In the genomic region with DNA sequence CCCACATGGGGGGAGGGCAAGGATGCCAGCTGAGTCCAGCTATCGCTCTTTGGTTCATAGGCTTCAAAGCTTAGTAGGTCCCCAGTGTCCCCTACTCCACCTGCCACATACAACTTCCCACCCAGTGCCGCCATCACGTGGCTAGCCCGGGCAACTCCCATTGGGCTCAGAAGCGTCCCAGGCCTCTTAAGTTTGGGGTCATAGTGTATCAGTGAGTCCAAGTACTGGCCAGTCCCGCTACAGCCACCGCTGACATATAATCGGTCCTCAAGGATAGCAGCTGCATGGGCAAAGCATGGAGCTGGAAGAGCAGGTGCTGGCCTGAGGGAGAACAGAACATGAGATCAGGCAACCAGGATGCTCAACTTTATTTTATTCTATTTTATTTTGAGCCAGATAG, we compare ENCODE assay signal across 16 mouse cellular contexts. TPM values are rescaled to one million over a fixed set of nuclear protein-coding genes. Genes with fewer than 3 reads are reported as not detected.
DNase-seq lines count a peak whose midpoint lies in the region; ATAC-seq and TF ChIP-seq lines count a peak whose summit lies in the region.
"Had no signal": no experiment of that assay in that cellular context is flagged by ENCODE, and none has a peak within 500 bp of the region (broad histone marks: within the 10 kb centered on the region; RNA-seq: fewer than 3 reads in every experiment).

No protein-coding gene starts in this region.

- no peaks in the 10 kb centered on the region for H3K9me3 ChIP-seq in stomach, embryonic 15.5 days
- H3K9me3 ChIP-seq in stomach, postnatal 0 days (ENCODE audit: control insufficient read depth, low read length) = no peaks in the 10 kb centered on the region
- H3K9me3 ChIP-seq: embryonic facial prominence, embryonic 10.5 days; embryonic facial prominence, embryonic 12.5 days; forebrain, embryonic 13.5 days; forebrain, embryonic 15.5 days had no signal

- no peak overlapping the region for H3K4me2 ChIP-seq in stomach, embryonic 15.5 days
- H3K4me2 ChIP-seq in stomach, postnatal 0 days (replicated peaks; ENCODE audit: low read depth) = no peak overlapping the region
- H3K4me2 ChIP-seq: embryonic facial prominence, embryonic 12.5 days; forebrain, embryonic 13.5 days; forebrain, embryonic 15.5 days had no signal

- H3K4me1 ChIP-seq in stomach, embryonic 15.5 days = peaks cover 11% of the 10 kb centered on the region; the same call in 1 of the 2 replicates
- 0 out of 2 replicates have a peak, but pooled peaks cover 3% of the 10 kb centered on the region for H3K4me1 ChIP-seq in stomach, postnatal 0 days (replicated peaks; ENCODE audit: control insufficient read depth, insufficient read depth)

- H3K4me3 ChIP-seq in stomach, embryonic 15.5 days (replicated peaks) = no peak overlapping the region
- no peak overlapping the region for H3K4me3 ChIP-seq in stomach, postnatal 0 days (ENCODE audit: low read depth, low read length)
- H3K4me3 ChIP-seq: embryonic facial prominence, embryonic 10.5 days; embryonic facial prominence, embryonic 12.5 days; forebrain, embryonic 13.5 days; forebrain, embryonic 15.5 days had no signal

- H3K27ac ChIP-seq in stomach, embryonic 15.5 days = no peak overlapping the region
- no peak overlapping the region for H3K27ac ChIP-seq in stomach, postnatal 0 days (replicated peaks)
- H3K27ac ChIP-seq: embryonic facial prominence, embryonic 10.5 days; embryonic facial prominence, embryonic 12.5 days; forebrain, embryonic 13.5 days; forebrain, embryonic 15.5 days had no signal

- ATAC-seq in stomach, embryonic 15.5 days (ENCODE audit: insufficient read depth, low FRiP score, low read depth) = 0 out of 2 replicates have a peak, but pooled peaks have one; percentile 31
- no peak for ATAC-seq in stomach, postnatal 0 days (ENCODE audit: low FRiP score, low TSS enrichment)
- ATAC-seq: activated CD4-positive, CD25-positive, alpha-beta regulatory T cell, adult 4 months; forebrain, embryonic 13.5 days; forebrain, embryonic 15.5 days; forebrain, postnatal 0 days had no signal

- no peak for TF ChIP-seq CTCF in stomach, postnatal 0 days (IDR thresholded peaks at IDR 0.05; ENCODE audit: low read depth)

- peak; percentile 90 for DNase-seq in heart, adult 11 months
- no peak for DNase-seq in heart, adult 9 months (ENCODE audit: low spot score in 2 of 2)
- no peak for DNase-seq in stomach, postnatal 0 days (ENCODE audit: low spot score)
- DNase-seq in retina, postnatal 1 day = no peak
- DNase-seq: adrenal gland, adult 8-10 months; adrenal gland, postnatal 14 days; adrenal gland, postnatal 36 days; cerebellum, adult 11-12 months; cerebellum, adult 2 months; forebrain, postnatal 0 days had no signal

- no peak for TF ChIP-seq EP300 in stomach, postnatal 0 days (optimal IDR thresholded peaks at IDR 0.05)

- WGBS in stomach, embryonic 15.5 days = 90% methylated on average over 8 of the region's 8 CpGs
- 94% methylated on average over 8 of the region's 8 CpGs for WGBS in stomach, postnatal 0 days

- no peak overlapping the region for H3K9ac ChIP-seq in stomach, embryonic 15.5 days
- H3K9ac ChIP-seq in stomach, postnatal 0 days (ENCODE audit: low read length) = no peak overlapping the region
- H3K9ac ChIP-seq: embryonic facial prominence, embryonic 12.5 days; forebrain, embryonic 13.5 days; forebrain, embryonic 15.5 days; forebrain, postnatal 0 days had no signal

- H3K27me3 ChIP-seq in stomach, embryonic 15.5 days (replicated peaks) = 0 out of 2 replicates have a peak, but pooled peaks cover under 1% of the 10 kb centered on the region
- no peaks in the 10 kb centered on the region for H3K27me3 ChIP-seq in stomach, postnatal 0 days (ENCODE audit: control insufficient read depth, insufficient read depth, low read length)

- H3K36me3 ChIP-seq in stomach, embryonic 15.5 days = no peaks in the 10 kb centered on the region
- no peaks in the 10 kb centered on the region for H3K36me3 ChIP-seq in stomach, postnatal 0 days (ENCODE audit: control insufficient read depth, insufficient read depth, low read length)
- H3K36me3 ChIP-seq: embryonic facial prominence, embryonic 10.5 days; embryonic facial prominence, embryonic 12.5 days; forebrain, embryonic 15.5 days had no signal

RNA-seq across cellular contexts. Expression of gene Klhl33, which starts 5.7 kb away (rescaled TPM):
- 0.28 and 0.36 TPM in 2 replicates for polyA plus RNA-seq in stomach, embryonic 15.5 days (2015; fragmentation: Nextera tagmentation; extraction: Ambion mirVana)
- polyA plus RNA-seq in stomach, postnatal 0 days (2015; fragmentation: Nextera tagmentation; extraction: Ambion mirVana) = 0.31 and 0.33 TPM in 2 replicates

RNA-seq across cellular contexts. Expression of gene Tep1, which starts 21.3 kb away (rescaled TPM):
- polyA plus RNA-seq in stomach, embryonic 15.5 days (2015; fragmentation: Nextera tagmentation; extraction: Ambion mirVana) = 6.4 and 7.3 TPM in 2 replicates
- polyA plus RNA-seq in stomach, postnatal 0 days (2015; fragmentation: Nextera tagmentation; extraction: Ambion mirVana) = 6.2 and 7.8 TPM in 2 replicates

RNA-seq across cellular contexts. Expression of gene Osgep, which starts 33.1 kb away (rescaled TPM):
- polyA plus RNA-seq in stomach, embryonic 15.5 days (2015; fragmentation: Nextera tagmentation; extraction: Ambion mirVana) = 132 and 145 TPM in 2 replicates
- polyA plus RNA-seq in stomach, postnatal 0 days (2015; fragmentation: Nextera tagmentation; extraction: Ambion mirVana) = 69.4 and 71.7 TPM in 2 replicates

RNA-seq across cellular contexts. Expression of gene Apex1, which starts 33.1 kb away (rescaled TPM):
- 179 and 204 TPM in 2 replicates for polyA plus RNA-seq in stomach, embryonic 15.5 days (2015; fragmentation: Nextera tagmentation; extraction: Ambion mirVana)
- 92.1 and 100.0 TPM in 2 replicates for polyA plus RNA-seq in stomach, postnatal 0 days (2015; fragmentation: Nextera tagmentation; extraction: Ambion mirVana)

RNA-seq across cellular contexts. Expression of gene Pip4p1, which starts 39.0 kb away (rescaled TPM):
- 50.9 and 51.8 TPM in 2 replicates for polyA plus RNA-seq in stomach, embryonic 15.5 days (2015; fragmentation: Nextera tagmentation; extraction: Ambion mirVana)
- polyA plus RNA-seq in stomach, postnatal 0 days (2015; fragmentation: Nextera tagmentation; extraction: Ambion mirVana) = 38.3 and 42.7 TPM in 2 replicates
